Mouse (Mus musculus): ENCODE measurements around the gene Efhc1. TPM values are rescaled to one million over a fixed set of nuclear protein-coding genes. Genes with fewer than 3 reads are reported as not detected.

Efhc1 gene
- polyA plus RNA-seq, 1 experiment from 2014 or later, result 2.2 TPM

DNA sequence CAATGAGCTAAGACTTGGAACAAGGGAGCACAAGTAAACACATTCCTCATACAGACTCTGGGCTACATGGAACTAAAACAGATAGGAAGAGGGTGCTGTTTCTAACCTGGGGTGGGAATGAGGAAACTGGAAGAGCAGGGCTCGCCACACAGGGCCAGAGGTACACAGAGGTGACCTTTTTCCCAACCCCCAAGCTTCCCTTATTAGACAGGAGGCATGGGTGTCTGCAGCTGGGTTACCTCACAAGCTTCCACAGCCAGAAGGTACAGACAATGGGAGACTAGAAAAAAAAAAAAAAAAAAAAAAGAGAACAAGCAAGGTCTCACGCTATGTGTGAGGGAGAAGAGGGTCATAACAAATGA lies 45.9 kb downstream of the Efhc1 start:
- no peak for DNase-seq (ENCODE audit: low spot score)
- Histone ChIP-seq H3K9me3 (no peaks in the 10 kb centered on the region), H3K4me3 (no peak overlapping the region), H3K27me3 (replicated peaks; ENCODE audit: low read depth, poor library complexity, severe bottlenecking) (no peaks in the 10 kb centered on the region), H3K27ac (replicated peaks) (peak overlapping the region; percentile 21; the same call in 1 of the 2 replicates), H3K4me1 (peaks cover 23% of the 10 kb centered on the region), H3K36me3 (replicated peaks) (peaks cover 40% of the 10 kb centered on the region)
- WGBS, result 60% methylated on average over 2 of the region's 2 CpGs

DNA sequence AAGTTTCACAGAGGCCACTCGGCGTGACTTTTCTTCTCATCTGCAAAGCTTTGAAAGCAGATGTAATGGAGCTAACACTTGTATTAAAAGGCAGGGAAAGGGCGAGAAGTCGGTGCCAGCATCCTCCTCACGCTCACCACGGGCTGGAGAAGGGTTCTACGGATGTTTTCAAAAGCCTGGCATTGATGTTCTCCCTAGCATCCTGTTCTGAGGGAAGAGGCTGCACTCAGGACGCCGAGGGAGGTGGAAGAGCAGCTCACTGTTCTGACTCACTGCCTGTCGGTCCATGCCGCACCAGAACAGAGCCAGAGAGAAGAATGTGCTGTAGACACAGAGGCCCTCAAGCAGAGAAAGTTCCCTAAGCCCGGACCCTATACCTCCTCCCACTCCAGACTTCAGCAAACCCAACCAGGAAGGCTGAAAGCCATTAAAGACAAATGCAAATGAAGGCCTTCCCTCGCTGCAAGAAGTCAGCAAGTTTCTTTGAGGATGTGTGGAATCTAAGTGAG lies 46.5 kb downstream of the Efhc1 start:
- peak overlapping the region; percentile 21; the same call in 1 of the 2 replicates for H3K27ac ChIP-seq (replicated peaks)

DNA sequence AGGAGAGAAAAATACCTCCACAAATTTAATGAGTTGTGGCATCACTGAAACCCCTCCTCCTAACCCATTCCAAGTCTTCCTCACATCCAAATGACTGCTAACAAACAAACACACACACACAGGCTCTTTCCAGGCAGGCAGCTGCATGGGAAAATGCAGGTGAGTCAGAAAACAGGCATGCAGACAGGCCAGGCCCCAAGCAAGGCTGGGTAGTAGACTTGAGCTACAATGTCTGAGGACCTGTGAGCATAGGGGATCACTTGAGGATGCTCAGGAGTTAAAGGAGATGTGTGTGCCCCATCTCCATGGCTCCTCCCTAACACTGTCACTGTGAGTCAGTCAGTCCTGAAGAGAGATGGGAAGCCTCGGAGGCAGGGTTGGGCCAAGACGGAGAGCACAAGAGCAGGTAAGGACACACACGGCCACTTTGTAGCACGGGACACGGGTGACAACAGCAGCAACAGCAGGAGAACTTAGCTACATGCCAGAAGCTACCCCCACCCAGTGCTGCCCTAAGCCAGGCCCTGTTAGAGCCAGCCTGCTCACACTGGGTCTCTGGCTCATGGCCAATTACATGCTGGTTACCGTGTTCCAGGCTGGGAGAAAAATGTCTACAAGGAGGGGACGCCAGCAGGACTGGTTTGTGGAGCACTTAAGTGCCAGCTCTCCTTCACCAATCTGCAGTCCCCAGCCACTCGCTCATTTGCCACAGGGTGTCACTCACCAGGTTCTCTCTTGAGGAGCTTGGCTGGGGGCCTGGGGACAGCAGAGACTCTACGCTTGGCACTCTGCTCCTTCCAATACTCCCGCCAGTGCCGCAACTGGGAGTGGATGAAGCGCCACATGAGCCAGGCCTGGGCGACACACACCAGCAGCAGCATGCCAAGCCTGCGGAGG lies 51.1 kb downstream of the Efhc1 start:
- no peaks in the 10 kb centered on the region for H3K9me3 ChIP-seq

More for the DNA sequence above, 46.5 kb downstream of the Efhc1 start:
- Histone ChIP-seq H3K4me1 (peaks cover 23% of the 10 kb centered on the region), H3K9me3 (no peaks in the 10 kb centered on the region), H3K4me3 (no peak overlapping the region), H3K27me3 (replicated peaks; ENCODE audit: low read depth, poor library complexity, severe bottlenecking) (no peaks in the 10 kb centered on the region), H3K36me3 (replicated peaks) (peaks cover 46% of the 10 kb centered on the region)
- WGBS, result 56% methylated on average over 13 of the region's 13 CpGs
- no peak for DNase-seq (ENCODE audit: low spot score)

DNA sequence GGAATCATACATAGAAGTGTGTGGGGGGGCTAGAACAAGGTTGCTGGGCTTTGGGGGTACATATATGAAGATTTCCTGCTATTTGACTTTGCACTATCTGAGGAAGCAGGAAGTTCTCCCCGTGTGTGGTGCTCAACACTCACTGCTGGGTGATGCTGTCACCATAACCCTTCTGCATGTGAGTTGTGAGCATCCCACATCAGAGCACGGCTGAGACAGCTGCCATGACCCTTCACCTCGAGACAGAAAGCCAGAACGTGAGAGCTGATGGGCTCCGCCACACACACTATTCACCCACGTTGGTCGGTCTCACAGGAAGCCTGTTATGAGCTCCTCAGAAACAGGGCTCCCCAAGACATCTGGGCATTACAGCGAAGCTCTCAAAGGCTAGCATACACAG lies 53.2 kb downstream of the Efhc1 start:
- 91% methylated on average over 8 of the region's 8 CpGs for WGBS
- DNase-seq (ENCODE audit: low spot score), result no peak

More for the DNA sequence above, 51.1 kb downstream of the Efhc1 start:
- H3K27ac ChIP-seq (replicated peaks), result no peak overlapping the region
- H3K4me3 ChIP-seq, result no peak overlapping the region
- H3K27me3 ChIP-seq (replicated peaks; ENCODE audit: low read depth, poor library complexity, severe bottlenecking), result no peaks in the 10 kb centered on the region
- H3K36me3 ChIP-seq (replicated peaks), result peaks cover 89% of the 10 kb centered on the region
- 92% methylated on average over 14 of the region's 14 CpGs for WGBS
- no peak for DNase-seq (ENCODE audit: low spot score)
- peaks cover 12% of the 10 kb centered on the region for H3K4me1 ChIP-seq

DNA sequence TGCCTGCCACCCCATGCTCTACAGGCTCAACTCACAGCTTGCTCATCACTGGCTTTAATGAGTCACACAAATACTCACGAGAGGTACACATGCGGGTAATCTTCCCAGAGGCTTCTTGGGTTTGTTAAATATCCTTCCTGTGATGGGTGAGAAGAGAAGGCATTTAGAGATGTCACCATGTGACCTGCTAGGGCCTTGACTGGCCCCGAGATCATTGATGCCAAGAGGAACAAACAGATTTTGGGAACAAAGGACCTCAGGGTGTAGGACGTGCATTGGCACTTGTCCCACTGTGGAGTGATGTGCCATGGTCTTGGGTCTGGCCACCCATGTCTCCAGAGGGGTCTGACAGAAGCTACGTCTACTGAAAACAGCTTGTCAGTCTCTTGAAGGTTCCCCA lies 55.3 kb downstream of the Efhc1 start:
- H3K36me3 ChIP-seq (replicated peaks), result peaks cover 84% of the 10 kb centered on the region

More for the DNA sequence above, 53.2 kb downstream of the Efhc1 start:
- Histone ChIP-seq H3K4me1 (peaks cover 6% of the 10 kb centered on the region; the same call in 1 of the 2 replicates), H3K27me3 (replicated peaks; ENCODE audit: low read depth, poor library complexity, severe bottlenecking) (no peaks in the 10 kb centered on the region), H3K27ac (replicated peaks) (no peak overlapping the region), H3K4me3 (no peak overlapping the region), H3K9me3 (no peaks in the 10 kb centered on the region), H3K36me3 (replicated peaks) (peaks cover 89% of the 10 kb centered on the region)

DNA sequence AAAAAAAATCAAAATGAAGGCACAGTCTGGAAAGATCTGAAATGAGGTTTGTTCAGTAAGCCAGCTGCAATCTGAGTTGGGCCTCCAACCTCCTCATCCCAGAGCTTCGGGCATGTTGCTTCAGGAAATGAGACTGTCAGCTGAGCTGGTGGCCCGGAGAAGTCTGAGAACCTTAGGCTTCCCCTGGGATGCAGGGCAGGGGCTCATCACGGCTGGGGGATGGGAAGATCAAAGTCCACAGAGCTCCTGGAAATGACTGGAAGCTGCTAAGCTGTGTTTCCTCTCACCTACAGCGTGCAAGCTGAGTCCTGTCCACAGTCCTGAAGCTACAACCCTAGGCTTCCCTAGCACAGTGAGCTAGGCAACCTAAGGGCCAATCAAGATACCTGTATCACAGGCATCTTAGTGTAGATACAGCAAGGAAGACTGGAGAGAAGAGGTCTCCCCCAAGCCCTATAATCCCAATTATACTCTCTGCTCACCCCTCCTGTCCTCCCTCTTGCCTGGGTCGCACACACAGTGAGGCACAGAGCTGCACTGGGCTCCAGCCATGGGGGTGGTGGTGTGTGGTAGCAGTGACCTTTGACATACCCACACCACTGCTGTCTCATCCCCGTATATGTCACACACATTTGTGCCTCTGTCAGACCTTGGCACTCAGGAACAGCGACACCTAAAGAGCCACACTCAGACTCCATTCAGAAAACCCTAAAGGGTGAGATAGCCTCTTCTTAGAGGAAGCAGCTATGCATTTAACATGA lies 56.7 kb downstream of the Efhc1 start:
- H3K4me3 ChIP-seq, result no peak overlapping the region
- peaks cover 84% of the 10 kb centered on the region for H3K36me3 ChIP-seq (replicated peaks)
- H3K9me3 ChIP-seq, result no peaks in the 10 kb centered on the region
- WGBS, result 71% methylated on average over 7 of the region's 7 CpGs
- no peak for DNase-seq (ENCODE audit: low spot score)
- peaks cover 6% of the 10 kb centered on the region; the same call in 1 of the 2 replicates for H3K4me1 ChIP-seq
- no peaks in the 10 kb centered on the region for H3K27me3 ChIP-seq (replicated peaks; ENCODE audit: low read depth, poor library complexity, severe bottlenecking)
- H3K27ac ChIP-seq (replicated peaks), result no peak overlapping the region

More for the DNA sequence above, 55.3 kb downstream of the Efhc1 start:
- H3K27ac ChIP-seq (replicated peaks), result no peak overlapping the region
- H3K27me3 ChIP-seq (replicated peaks; ENCODE audit: low read depth, poor library complexity, severe bottlenecking), result no peaks in the 10 kb centered on the region
- H3K4me3 ChIP-seq, result no peak overlapping the region
- WGBS, result 86% methylated on average over 5 of the region's 5 CpGs
- H3K4me1 ChIP-seq, result peaks cover 6% of the 10 kb centered on the region; the same call in 1 of the 2 replicates
- no peak for DNase-seq (ENCODE audit: low spot score)
- H3K9me3 ChIP-seq, result no peaks in the 10 kb centered on the region

DNA sequence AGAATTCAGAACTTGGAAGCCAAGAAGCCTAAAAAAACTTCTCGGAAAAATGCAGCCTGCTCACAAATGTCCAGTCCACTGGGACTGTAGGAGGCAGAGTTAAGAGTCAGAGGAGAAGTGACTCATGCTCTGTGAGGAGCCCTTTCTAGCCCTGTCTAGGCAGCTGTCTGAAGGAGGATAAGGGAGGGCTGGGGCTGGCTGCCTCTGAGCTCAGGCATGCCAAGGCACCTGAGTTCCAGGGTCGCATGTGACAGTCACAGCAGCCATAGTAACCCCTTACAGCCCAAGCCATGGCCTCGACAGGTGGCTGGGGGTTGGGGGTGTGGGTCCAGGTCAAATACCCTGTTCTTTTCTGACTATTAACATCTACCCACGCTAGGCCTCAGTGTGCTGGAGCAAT lies 57.5 kb downstream of the Efhc1 start:
- H3K27me3 ChIP-seq (replicated peaks; ENCODE audit: low read depth, poor library complexity, severe bottlenecking), result no peaks in the 10 kb centered on the region
- 78% methylated on average over 4 of the region's 4 CpGs for WGBS
- no peak for DNase-seq (ENCODE audit: low spot score)
- H3K9me3 ChIP-seq, result no peaks in the 10 kb centered on the region
- no peak overlapping the region for H3K27ac ChIP-seq (replicated peaks)
- H3K4me3 ChIP-seq, result no peak overlapping the region
- peaks cover 6% of the 10 kb centered on the region; the same call in 1 of the 2 replicates for H3K4me1 ChIP-seq
- peaks cover 80% of the 10 kb centered on the region for H3K36me3 ChIP-seq (replicated peaks)

DNA sequence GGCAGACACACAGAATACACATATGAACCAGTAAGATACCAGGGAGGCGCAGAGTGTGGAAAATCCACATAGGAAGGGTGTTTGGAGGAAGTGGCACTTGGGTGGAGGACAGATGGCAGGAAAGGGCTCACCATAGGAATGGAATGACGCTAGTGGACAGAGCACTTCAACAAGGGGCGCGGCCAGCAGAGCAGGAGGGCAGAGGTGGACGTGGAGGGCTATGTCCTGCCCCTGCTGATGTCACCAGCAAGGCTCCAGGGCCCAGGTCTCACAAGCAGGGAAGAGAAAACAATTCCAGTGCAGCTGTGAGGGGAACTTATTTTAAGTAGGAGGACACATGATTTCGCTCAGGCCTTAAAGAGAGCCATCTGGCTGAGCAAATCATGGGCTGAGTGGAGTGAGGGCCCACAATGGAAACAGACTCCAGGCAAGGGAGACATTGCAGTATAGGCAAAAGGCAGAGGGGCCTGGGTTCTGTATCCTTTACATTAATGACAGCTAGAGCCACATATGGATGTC lies 58.9 kb downstream of the Efhc1 start:
- no peak for DNase-seq (ENCODE audit: low spot score)
- H3K27me3 ChIP-seq (replicated peaks; ENCODE audit: low read depth, poor library complexity, severe bottlenecking), result no peaks in the 10 kb centered on the region
- H3K4me1 ChIP-seq, result peaks cover 6% of the 10 kb centered on the region; the same call in 1 of the 2 replicates
- H3K4me3 ChIP-seq, result no peak overlapping the region
- peaks cover 68% of the 10 kb centered on the region for H3K36me3 ChIP-seq (replicated peaks)
- no peak overlapping the region for H3K27ac ChIP-seq (replicated peaks)
- H3K9me3 ChIP-seq, result no peaks in the 10 kb centered on the region
- WGBS, result 81% methylated on average over 6 of the region's 6 CpGs

DNA sequence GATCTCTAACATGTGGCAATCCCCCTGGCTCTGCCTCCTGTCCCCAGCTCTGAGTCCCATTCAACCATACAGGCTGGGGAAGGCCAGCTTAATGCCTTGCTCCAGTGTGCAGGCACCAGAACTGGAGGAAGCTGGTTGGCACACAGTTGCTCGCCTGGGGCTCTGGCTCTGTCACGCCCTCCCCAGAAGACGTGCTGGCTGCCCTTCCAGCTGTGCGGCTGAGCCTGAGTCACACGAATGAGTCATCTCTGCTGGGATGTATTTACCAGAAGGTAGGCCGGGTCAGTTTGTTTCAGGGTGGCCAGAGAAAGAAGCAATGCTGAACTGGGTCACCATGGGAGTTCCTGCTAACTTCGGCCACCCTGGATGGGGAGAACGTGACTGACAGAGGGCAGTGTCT lies 63.0 kb downstream of the Efhc1 start:
- no peak for DNase-seq (ENCODE audit: low spot score)
- no peaks in the 10 kb centered on the region for H3K27me3 ChIP-seq (replicated peaks; ENCODE audit: low read depth, poor library complexity, severe bottlenecking)
- peaks cover 35% of the 10 kb centered on the region for H3K36me3 ChIP-seq (replicated peaks)
- no peaks in the 10 kb centered on the region for H3K9me3 ChIP-seq
- 77% methylated on average over 8 of the region's 8 CpGs for WGBS
- no peak overlapping the region for H3K4me3 ChIP-seq
- no peak overlapping the region for H3K27ac ChIP-seq (replicated peaks)
- no peaks in the 10 kb centered on the region for H3K4me1 ChIP-seq

DNA sequence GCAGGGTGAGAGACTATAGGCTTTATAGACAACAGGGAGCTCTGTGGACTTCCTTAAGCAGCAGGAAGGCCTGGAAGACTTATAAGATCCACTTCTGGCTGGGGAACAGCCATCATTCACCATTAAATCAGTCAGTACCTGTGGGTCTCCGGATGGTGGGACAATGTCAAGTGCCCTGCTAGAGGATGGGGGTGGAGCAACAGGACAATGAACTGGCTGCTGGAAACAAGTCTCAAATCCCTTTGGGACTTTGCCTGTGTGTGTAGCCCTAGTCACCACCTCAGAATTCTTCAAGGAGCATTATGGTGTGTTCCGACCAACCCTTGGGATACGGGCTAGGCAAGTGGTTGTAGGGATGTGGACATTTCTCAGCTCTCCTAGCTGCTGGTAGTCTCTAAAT lies 71.7 kb downstream of the Efhc1 start:
- DNase-seq (ENCODE audit: low spot score), result no peak
- H3K4me3 ChIP-seq, result no peak overlapping the region
- H3K9me3 ChIP-seq, result no peaks in the 10 kb centered on the region
- no peak overlapping the region for H3K27ac ChIP-seq (replicated peaks)
- H3K36me3 ChIP-seq (replicated peaks), result no peaks in the 10 kb centered on the region
- H3K4me1 ChIP-seq, result no peaks in the 10 kb centered on the region
- no peaks in the 10 kb centered on the region for H3K27me3 ChIP-seq (replicated peaks; ENCODE audit: low read depth, poor library complexity, severe bottlenecking)
- WGBS, result 88% methylated on average over 3 of the region's 3 CpGs

DNA sequence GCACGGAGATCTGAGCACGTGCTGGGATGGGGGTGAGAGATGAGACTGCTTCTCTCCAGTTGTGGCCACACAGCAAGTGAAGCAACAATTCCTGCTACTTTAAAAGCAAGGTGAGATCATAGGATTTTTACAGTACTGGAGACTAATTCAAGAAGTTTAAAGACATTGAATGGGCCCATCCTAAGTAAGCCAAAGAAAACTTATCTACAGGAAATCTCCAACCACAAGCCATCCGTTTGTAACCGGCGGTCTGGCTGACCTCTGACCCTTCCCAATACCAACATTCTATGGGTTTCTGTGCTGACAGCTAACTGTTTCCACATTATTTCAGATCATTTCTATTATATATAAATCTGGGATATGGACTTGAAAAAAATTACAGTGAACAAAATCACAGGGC lies 73.8 kb downstream of the Efhc1 start:
- H3K36me3 ChIP-seq (replicated peaks), result peaks cover 3% of the 10 kb centered on the region; the same call in 1 of the 2 replicates
- no peaks in the 10 kb centered on the region for H3K4me1 ChIP-seq

DNA sequence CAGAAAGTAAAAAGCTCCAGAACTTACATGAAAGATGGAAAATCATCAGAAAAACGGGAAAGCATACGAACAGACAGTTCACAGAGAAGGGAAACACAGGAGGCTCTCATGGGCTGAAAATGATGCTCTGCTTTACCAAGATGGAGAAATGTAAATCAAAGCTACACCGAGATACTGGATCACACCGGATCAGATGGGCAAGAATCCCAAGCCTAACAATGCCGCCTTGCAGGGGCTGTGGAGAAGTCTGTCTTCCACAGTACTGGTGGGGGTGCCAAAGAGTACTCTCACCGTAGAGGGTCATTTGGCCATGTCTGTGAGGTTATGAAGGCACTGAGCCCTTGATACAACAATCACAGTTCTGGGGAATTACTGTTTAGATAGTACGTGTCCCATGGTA lies 75.1 kb downstream of the Efhc1 start:
- no peak overlapping the region for H3K27ac ChIP-seq (replicated peaks)
- no peak overlapping the region for H3K4me3 ChIP-seq
- H3K4me1 ChIP-seq, result no peaks in the 10 kb centered on the region
- H3K9me3 ChIP-seq, result no peaks in the 10 kb centered on the region
- peaks cover 3% of the 10 kb centered on the region; the same call in 1 of the 2 replicates for H3K36me3 ChIP-seq (replicated peaks)
- 87% methylated on average over 7 of the region's 7 CpGs for WGBS
- DNase-seq (ENCODE audit: low spot score), result no peak
- H3K27me3 ChIP-seq (replicated peaks; ENCODE audit: low read depth, poor library complexity, severe bottlenecking), result no peaks in the 10 kb centered on the region

More for the DNA sequence above, 73.8 kb downstream of the Efhc1 start:
- no peak for DNase-seq (ENCODE audit: low spot score)
- H3K4me3 ChIP-seq, result no peak overlapping the region
- no peak overlapping the region for H3K27ac ChIP-seq (replicated peaks)
- WGBS, result 71% methylated on average over 5 of the region's 5 CpGs
- no peaks in the 10 kb centered on the region for H3K27me3 ChIP-seq (replicated peaks; ENCODE audit: low read depth, poor library complexity, severe bottlenecking)
- no peaks in the 10 kb centered on the region for H3K9me3 ChIP-seq

Data from embryonic facial prominence, embryonic 10.5 days (tissue).